Mouse (Mus musculus) liver, embryonic 14.5 days (tissue): ENCODE measurements around the gene Nf1. TPM values are rescaled to one million over a fixed set of nuclear protein-coding genes. Genes with fewer than 3 reads are reported as not detected.
A peak's percentile ranks its signal among the peaks of the same experiment; 100 is the strongest.

ENCODE experiments used
- ATAC-seq: fragments of 200-750 bp; cut with Nextera tagmentation; 2 replicates; pipeline ENCODE4 v1.8.0; 2017; ENCODE audit warnings: moderate number of reproducible peaks, mild to moderate bottlenecking, moderate library complexity; ENCODE audit not compliant: insufficient read depth
- DNase-seq, 3 experiments: peaks; one replicate each; pipeline ENCODE4 v3.0.0-alpha.2; 2012 to 2013; ENCODE audit warnings: low read depth in 3 of 3, low spot score in 3 of 3
- H3K27ac ChIP-seq: fragments of 300-500 bp; sonication (generic); 2 replicates; pipeline ENCODE4 v1.5.1; 2014; ENCODE audit warnings: moderate library complexity, mild to moderate bottlenecking, control low read depth, inconsistent platforms
- H3K27me3 ChIP-seq: fragments of 300-500 bp; sonication (generic); 2 replicates; pipeline ENCODE4 v1.6.1; 2014; ENCODE audit warnings: mild to moderate bottlenecking, low read length, moderate library complexity; ENCODE audit not compliant: control insufficient read depth, insufficient read depth
- H3K36me3 ChIP-seq: fragments of 300-500 bp; sonication (generic); replicated peaks from 2 replicates; pipeline ENCODE4 v1.6.1; 2014; ENCODE audit warnings: low read depth; ENCODE audit not compliant: control insufficient read depth, insufficient read depth
- H3K4me1 ChIP-seq, 2 experiments: fragments of 200-500 bp in 1 of 2; fragments of 300-500 bp in 1 of 2; sonication (generic) in 1 of 2; replicated peaks; 2 replicates each; pipeline ENCODE4 v1.6.1; 2012 to 2014; ENCODE audit warnings: antibody characterized with exemption in 1 of 2, inconsistent platforms in 1 of 2, low read length in 1 of 2; ENCODE audit not compliant: control insufficient read depth in 2 of 2, insufficient read depth in 2 of 2
- H3K4me2 ChIP-seq: fragments of 300-500 bp; sonication (generic); 2 replicates; pipeline ENCODE4 v1.6.1; 2014; ENCODE audit warnings: low read depth, mild to moderate bottlenecking, control low read depth, moderate library complexity
- H3K4me3 ChIP-seq, 2 experiments: fragments of 200-500 bp in 1 of 2; fragments of 300-500 bp in 1 of 2; sonication (generic) in 1 of 2; 2 replicates each; pipeline ENCODE4 v1.5.1; 2012 to 2014; ENCODE audit warnings: low read depth in 2 of 2, low read length in 2 of 2, mild to moderate bottlenecking in 2 of 2, control low read depth in 1 of 2, inconsistent platforms in 1 of 2, moderate library complexity in 1 of 2; ENCODE audit not compliant: insufficient read depth in 1 of 2
- H3K9ac ChIP-seq: fragments of 300-500 bp; sonication (generic); replicated peaks from 2 replicates; pipeline ENCODE4 v1.6.1; 2014; ENCODE audit warnings: mild to moderate bottlenecking, control low read depth, moderate library complexity
- H3K9me3 ChIP-seq: fragments of 300-500 bp; sonication (generic); 2 replicates; pipeline ENCODE4 v1.6.1; 2016; ENCODE audit warnings: low read length, mixed read lengths; ENCODE audit not compliant: control insufficient read depth
- CTCF ChIP-seq: IDR thresholded peaks from 2 replicates; pipeline ENCODE4 v1.5.1; 2016; ENCODE audit warnings: antibody characterized with exemption, low read depth, control low read depth
- EP300 ChIP-seq: IDR thresholded peaks from 2 replicates; pipeline ENCODE4 v1.6.1; 2016; ENCODE audit warnings: antibody characterized with exemption, low read depth
- WGBS: fragments of 180-500 bp; shearing (Covaris S2); extraction: QIAGEN DNeasy Blood & Tissue Kit; methylation state at CpG from one replicate; pipeline ENCODE4 v1.1.7; 2014; ENCODE audit not compliant: insufficient replicate concordance; 5-methylcytosine and 5-hydroxymethylcytosine counted together
- polyA plus RNA-seq, 2 experiments: library from polyadenylated mRNA; depleted of rRNA in 1 of 2; stranded (reverse) in 1 of 2; unstranded in 1 of 2; fragments of >200 nt; fragmentation: Nextera tagmentation in 1 of 2; extraction: Ambion mirVana in 1 of 2; gene quantifications; 2 replicates each; pipeline versions ENCODE4 v1.2.1 to v1.2.3; 2012 to 2014

Nf1 gene
- polyA plus RNA-seq, 2 experiments = 1.7 to 2.3 TPM

DNA sequence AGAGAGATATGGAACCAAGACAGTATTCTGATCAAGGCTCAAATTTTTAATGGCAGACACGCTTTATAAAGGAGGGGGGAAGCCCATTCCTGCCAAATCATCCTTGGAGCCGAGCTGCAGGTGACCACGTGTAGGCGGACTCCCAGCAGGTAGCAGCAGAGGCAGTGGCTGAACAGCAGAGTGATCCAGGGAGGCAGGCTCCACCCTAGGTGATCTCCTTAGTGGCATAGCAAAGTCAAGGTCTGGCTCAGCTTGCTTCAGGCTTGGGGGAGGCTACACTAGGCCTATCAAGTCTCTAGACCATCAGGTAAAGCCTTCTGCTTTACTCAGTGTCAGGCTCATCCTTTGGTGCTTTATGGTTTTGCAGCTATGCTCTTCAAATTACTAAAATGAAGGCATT is 87.1 kb downstream of the Nf1 start:
- WGBS = 65% methylated on average over 4 of the region's 4 CpGs
- no peak overlapping the region for H3K4me2 ChIP-seq
- H3K27ac ChIP-seq = no peak overlapping the region
- no peak for TF ChIP-seq EP300
- no peak for TF ChIP-seq CTCF
- H3K27me3 ChIP-seq = no peaks in the 10 kb centered on the region
- H3K36me3 ChIP-seq = no peaks in the 10 kb centered on the region
- ATAC-seq = no peak
- no peak overlapping the region for H3K4me3 ChIP-seq
- H3K9me3 ChIP-seq = no peaks in the 10 kb centered on the region
- H3K9ac ChIP-seq = no peak overlapping the region
- H3K4me1 ChIP-seq = no peaks in the 10 kb centered on the region
- no peak for DNase-seq

- TF ChIP-seq CTCF (peak; percentile 64), EP300 (no peak)
- no peaks in the 10 kb centered on the region for H3K36me3 ChIP-seq
- H3K9ac ChIP-seq = no peak overlapping the region
- WGBS = 2% methylated on average over 2 of the region's 2 CpGs
- no peaks in the 10 kb centered on the region for H3K4me1 ChIP-seq
- no peak overlapping the region for H3K27ac ChIP-seq
- no peaks in the 10 kb centered on the region for H3K27me3 ChIP-seq
- no peaks in the 10 kb centered on the region for H3K9me3 ChIP-seq
- DNase-seq (peak; percentile 18 to 30 (median 26)), ATAC-seq (no peak)
- H3K4me3 ChIP-seq = no peak overlapping the region
- no peak overlapping the region for H3K4me2 ChIP-seq
Measured at GRCm38 (mm10) chr11:79427638-79428037, 88.1 kb downstream of the Nf1 start.

GRCm38 (mm10) chr11:79435252-79435651 is 95.8 kb downstream of the Nf1 start:
- 69% methylated on average over 4 of the region's 4 CpGs for WGBS
- no peaks in the 10 kb centered on the region for H3K4me1 ChIP-seq
- TF ChIP-seq CTCF (no peak), EP300 (no peak)
- H3K27me3 ChIP-seq = no peaks in the 10 kb centered on the region
- H3K27ac ChIP-seq = no peak overlapping the region
- no peaks in the 10 kb centered on the region for H3K9me3 ChIP-seq
- ATAC-seq = no peak
- no peaks in the 10 kb centered on the region for H3K36me3 ChIP-seq
- H3K4me2 ChIP-seq = no peak overlapping the region
- H3K4me3 ChIP-seq = no peak overlapping the region
- no peak for DNase-seq
- H3K9ac ChIP-seq = no peak overlapping the region

- H3K9me3 ChIP-seq = no peaks in the 10 kb centered on the region
- no peaks in the 10 kb centered on the region for H3K27me3 ChIP-seq
- no peak overlapping the region for H3K4me3 ChIP-seq
- ATAC-seq (no peak), DNase-seq (no peak)
- no peak overlapping the region for H3K9ac ChIP-seq
- no peaks in the 10 kb centered on the region for H3K4me1 ChIP-seq
- no peak overlapping the region for H3K4me2 ChIP-seq
- no peak overlapping the region for H3K27ac ChIP-seq
- H3K36me3 ChIP-seq = no peaks in the 10 kb centered on the region; the same call in 1 of the 2 replicates
- TF ChIP-seq CTCF = no peak
- no peak for TF ChIP-seq EP300
Measured at GRCm38 (mm10) chr11:79448361-79448760, 108.9 kb downstream of the Nf1 start.

- no peaks in the 10 kb centered on the region for H3K9me3 ChIP-seq
- H3K9ac ChIP-seq = no peak overlapping the region
- no peaks in the 10 kb centered on the region for H3K27me3 ChIP-seq
- H3K4me3 ChIP-seq = no peak overlapping the region
- H3K4me1 ChIP-seq = 0 out of 4 replicates have a peak, but pooled peaks cover 0 to 3% of the 10 kb centered on the region in 2 experiments
- no peak overlapping the region for H3K27ac ChIP-seq
- no peak for DNase-seq
- H3K36me3 ChIP-seq = no peaks in the 10 kb centered on the region
- H3K4me2 ChIP-seq = no peak overlapping the region
- ATAC-seq = no peak
- no peak for TF ChIP-seq CTCF
- TF ChIP-seq EP300 = no peak
Measured at GRCm38 (mm10) chr11:79452966-79453365, 113.5 kb downstream of the Nf1 start.

DNA sequence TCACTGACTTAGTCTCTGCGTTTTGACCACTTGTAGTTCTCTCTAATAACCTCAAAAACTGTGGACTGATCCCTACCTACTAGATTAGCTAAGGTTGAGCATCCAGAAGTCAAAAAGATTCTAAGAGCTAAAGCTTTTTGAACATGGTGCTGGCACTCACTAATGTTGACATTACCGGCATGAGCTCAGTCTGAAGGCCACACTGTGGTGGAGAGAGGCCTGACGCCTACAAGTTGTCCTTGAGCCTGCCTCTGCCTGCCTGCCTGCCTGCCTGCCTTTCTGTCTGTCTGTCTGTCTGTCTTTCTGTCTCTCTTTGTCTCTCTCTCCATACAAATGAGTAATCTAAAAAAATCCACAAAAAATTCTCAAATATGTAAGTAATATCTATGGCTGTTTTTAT is 118.4 kb downstream of the Nf1 start:
- H3K9me3 ChIP-seq = no peaks in the 10 kb centered on the region
- ATAC-seq = no peak
- H3K27me3 ChIP-seq = no peaks in the 10 kb centered on the region
- H3K36me3 ChIP-seq = 0 out of 2 replicates have a peak, but pooled peaks cover 2% of the 10 kb centered on the region
- 0 out of 4 replicates have a peak, but pooled peaks cover 0 to 3% of the 10 kb centered on the region in 2 experiments for H3K4me1 ChIP-seq
- no peak overlapping the region for H3K4me2 ChIP-seq
- DNase-seq = no peak
- H3K9ac ChIP-seq = no peak overlapping the region
- TF ChIP-seq EP300 (no peak), CTCF (no peak)
- H3K4me3 ChIP-seq = no peak overlapping the region
- no peak overlapping the region for H3K27ac ChIP-seq
- WGBS = 78% methylated on average over 3 of the region's 3 CpGs
